Mouse (Mus musculus) induced T-regulatory cell, adult 2 months (primary cell): ENCODE data around the gene Kcnc4.

ENCODE experiments used
- DNase-seq: peaks from one replicate; pipeline ENCODE4 v3.0.0-alpha.2; 2012; ENCODE audit warnings: low read depth

Gene Kcnc4

GRCm38 (mm10) chr3:107458104-107458503 is 1.2 kb downstream of the Kcnc4 start:
- no peak for DNase-seq

GRCm38 (mm10) chr3:107454280-107454679 is 5.1 kb downstream of the Kcnc4 start:
- no peak for DNase-seq

- no peak for DNase-seq
These were observed 12.5 kb downstream of the Kcnc4 start for GRCm38 (mm10) chr3:107446822-107447221.

- DNase-seq = no peak
These were observed 15.5 kb downstream of the Kcnc4 start for GRCm38 (mm10) chr3:107443866-107444265.

- no peak for DNase-seq
These were observed 17.2 kb downstream of the Kcnc4 start for GRCm38 (mm10) chr3:107442191-107442590.

- no peak for DNase-seq
These were observed 18.0 kb downstream of the Kcnc4 start for GRCm38 (mm10) chr3:107441306-107441705.

- DNase-seq = no peak
These were observed 20.1 kb downstream of the Kcnc4 start for GRCm38 (mm10) chr3:107439280-107439679.

- no peak for DNase-seq
These were observed 21.7 kb downstream of the Kcnc4 start for GRCm38 (mm10) chr3:107437666-107438065.

GRCm38 (mm10) chr3:107436434-107436833 is 22.9 kb downstream of the Kcnc4 start:
- DNase-seq = no peak

- DNase-seq = no peak
These were observed 25.7 kb downstream of the Kcnc4 start for GRCm38 (mm10) chr3:107433614-107434013.

- DNase-seq = no peak
These were observed 28.1 kb downstream of the Kcnc4 start for GRCm38 (mm10) chr3:107431268-107431667.

GRCm38 (mm10) chr3:107424258-107425041 is 34.9 kb downstream of the Kcnc4 start:
- DNase-seq = no peak

- DNase-seq = no peak
These were observed 39.2 kb downstream of the Kcnc4 start for GRCm38 (mm10) chr3:107420156-107420555.

GRCm38 (mm10) chr3:107417287-107417644 is 42.1 kb downstream of the Kcnc4 start:
- DNase-seq = no peak

- no peak for DNase-seq
These were observed 42.6 kb downstream of the Kcnc4 start for GRCm38 (mm10) chr3:107416541-107417286.

GRCm38 (mm10) chr3:107413093-107413492 is 46.3 kb downstream of the Kcnc4 start:
- no peak for DNase-seq

GRCm38 (mm10) chr3:107412509-107412908 is 46.8 kb downstream of the Kcnc4 start:
- DNase-seq = no peak

GRCm38 (mm10) chr3:107411669-107412068 is 47.7 kb downstream of the Kcnc4 start:
- no peak for DNase-seq

- no peak for DNase-seq
These were observed 58.0 kb downstream of the Kcnc4 start for GRCm38 (mm10) chr3:107401401-107401800.

- DNase-seq = no peak
These were observed 59.2 kb downstream of the Kcnc4 start for GRCm38 (mm10) chr3:107399991-107400640.

- no peak for DNase-seq
These were observed 68.2 kb downstream of the Kcnc4 start for GRCm38 (mm10) chr3:107391198-107391597.
